Mouse (Mus musculus) left cerebral cortex, postnatal 25 days (tissue): ENCODE data around the gene Mark3. TPM values are rescaled to one million over a fixed set of nuclear protein-coding genes. Genes with fewer than 3 reads are reported as not detected.

Source experiments
- DNase-seq, 2 experiments: peaks; one replicate each; pipeline ENCODE4 v3.0.0; 2022; ENCODE audit warnings: low spot score in 2 of 2, mixed read lengths in 1 of 2
- intact Hi-C: fragments of 180-260 bp; cut with DNase I; formaldehyde crosslinking; loops from one replicate; pipeline ENCODE4 v1.15.1; 2025
- total RNA-seq, 2 experiments: library from RNA; stranded (reverse); gene quantifications; 2 replicates each; pipeline ENCODE4 v1.2.3; 2021

Mark3 gene
- total RNA-seq, 2 experiments from 2014 or later = 107 to 109 TPM

DNA sequence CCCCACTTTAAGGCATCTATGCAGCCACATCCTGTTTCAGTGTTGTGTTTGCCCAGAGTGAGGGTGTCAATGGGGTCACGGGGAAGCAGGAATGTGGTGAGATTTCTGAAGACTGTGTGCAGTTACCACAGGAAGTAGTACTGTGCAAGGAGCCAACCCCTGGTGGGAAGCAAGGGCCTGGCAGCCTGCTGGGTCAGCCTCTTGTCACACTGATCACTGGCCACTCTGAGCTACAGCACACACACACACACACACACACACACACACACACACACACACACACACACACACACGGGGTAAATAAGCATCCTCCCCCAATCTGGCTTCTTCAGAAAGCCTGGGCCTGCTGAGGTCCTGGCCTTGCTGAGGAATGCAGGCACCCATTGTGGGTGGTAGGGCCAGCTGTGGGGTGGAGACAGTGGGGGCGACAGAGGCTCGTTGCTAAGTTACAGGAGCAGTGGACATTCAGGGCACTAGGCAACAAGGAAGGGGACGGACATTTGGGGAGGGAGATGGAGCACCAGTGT lies 117.1 kb downstream of the Mark3 start:
- no peak for DNase-seq
- intact Hi-C loops = no loop called here

DNA sequence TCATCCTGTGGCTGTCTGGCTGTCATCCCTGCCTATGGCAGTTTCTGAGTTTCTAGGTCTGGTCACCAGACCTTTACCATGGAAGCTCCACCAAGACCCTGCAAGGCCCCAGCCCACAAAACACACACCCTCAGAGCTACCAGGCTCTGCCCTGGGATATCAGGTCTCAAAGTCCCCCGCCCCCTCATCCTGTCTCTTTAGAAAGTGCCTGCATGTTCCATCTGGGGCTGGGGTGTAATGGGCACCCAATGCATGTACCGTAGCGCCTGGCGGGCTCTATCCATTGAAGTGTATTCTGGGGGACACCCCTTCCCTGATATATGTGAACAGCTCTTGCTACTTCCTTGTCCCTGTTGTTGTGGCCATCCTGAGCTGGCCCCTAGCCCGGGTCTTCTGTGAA lies 118.6 kb downstream of the Mark3 start:
- intact Hi-C loops = no loop called here
- no peak for DNase-seq

DNA sequence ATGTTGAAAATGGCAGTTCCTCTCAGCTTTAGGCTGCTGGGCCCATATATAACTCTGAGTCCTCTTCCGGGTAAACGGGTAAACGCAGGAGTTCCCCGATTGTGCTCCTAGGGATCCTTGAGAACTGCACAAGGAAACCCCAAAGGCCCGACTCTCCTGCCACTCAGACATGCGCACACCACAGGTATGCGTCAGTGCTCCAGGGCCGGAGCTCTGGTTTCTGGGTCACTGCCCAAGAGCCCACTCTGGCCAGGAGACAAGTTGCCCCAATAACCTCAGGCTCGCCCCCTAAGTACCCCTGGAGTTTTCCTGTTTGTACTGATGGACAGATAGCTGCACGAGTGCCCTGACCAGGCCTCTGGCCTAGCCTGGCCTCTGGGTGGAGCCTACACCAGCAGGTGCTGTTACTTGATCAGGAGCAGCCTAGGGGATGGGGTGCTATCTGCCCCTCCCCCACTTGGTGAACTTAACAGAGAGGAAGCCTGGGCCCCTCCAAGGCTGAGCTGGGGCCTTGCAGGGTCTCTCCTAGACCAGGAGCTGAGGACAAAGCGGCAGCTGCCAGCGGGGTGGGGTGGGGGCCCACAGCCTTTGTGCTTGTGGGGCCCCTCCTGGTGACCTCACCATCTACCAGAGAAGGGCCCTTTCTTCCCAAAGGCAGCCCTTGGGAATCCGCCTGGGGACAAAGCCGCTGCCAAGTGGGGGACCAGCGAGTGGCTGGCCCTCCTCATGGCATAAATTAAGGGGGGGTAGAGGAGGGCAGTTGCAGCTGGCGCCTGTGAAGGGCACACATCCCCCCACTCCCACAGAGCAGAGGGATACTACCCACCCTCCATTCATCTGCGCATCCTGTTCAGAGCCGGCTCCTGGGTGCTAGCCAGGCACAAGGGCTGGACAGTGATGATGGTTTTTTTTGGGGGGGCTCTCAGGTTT lies 119.3 kb downstream of the Mark3 start:
- peak; percentile 64 to 80 for DNase-seq
- intact Hi-C loops = no loop called here

DNA sequence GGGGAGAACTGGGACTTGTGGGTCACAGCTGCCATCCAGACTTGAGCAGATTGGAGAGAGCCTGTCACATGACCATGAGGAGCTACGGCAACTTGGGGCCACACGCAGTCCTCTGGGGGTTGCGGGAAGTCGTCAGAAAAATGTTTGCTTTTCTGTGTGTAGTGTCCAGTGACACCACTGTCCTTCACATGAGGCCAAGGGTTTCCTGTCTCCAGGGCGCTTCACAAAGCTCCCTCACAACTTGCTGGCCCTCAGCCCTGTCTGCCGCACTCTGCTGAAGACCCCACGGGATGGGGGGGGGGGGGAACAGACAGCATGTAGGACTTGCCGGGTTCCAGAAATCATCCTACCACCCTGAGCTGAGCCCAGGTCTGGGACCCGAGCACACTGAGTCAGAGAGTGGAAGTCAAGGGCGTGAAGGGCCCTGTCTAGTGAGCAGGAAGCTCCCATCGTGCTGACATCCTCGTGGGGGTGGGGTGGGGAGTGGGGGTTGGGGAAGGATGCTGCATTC lies 120.0 kb downstream of the Mark3 start:
- no peak for DNase-seq
- intact Hi-C loops = no loop called here

DNA sequence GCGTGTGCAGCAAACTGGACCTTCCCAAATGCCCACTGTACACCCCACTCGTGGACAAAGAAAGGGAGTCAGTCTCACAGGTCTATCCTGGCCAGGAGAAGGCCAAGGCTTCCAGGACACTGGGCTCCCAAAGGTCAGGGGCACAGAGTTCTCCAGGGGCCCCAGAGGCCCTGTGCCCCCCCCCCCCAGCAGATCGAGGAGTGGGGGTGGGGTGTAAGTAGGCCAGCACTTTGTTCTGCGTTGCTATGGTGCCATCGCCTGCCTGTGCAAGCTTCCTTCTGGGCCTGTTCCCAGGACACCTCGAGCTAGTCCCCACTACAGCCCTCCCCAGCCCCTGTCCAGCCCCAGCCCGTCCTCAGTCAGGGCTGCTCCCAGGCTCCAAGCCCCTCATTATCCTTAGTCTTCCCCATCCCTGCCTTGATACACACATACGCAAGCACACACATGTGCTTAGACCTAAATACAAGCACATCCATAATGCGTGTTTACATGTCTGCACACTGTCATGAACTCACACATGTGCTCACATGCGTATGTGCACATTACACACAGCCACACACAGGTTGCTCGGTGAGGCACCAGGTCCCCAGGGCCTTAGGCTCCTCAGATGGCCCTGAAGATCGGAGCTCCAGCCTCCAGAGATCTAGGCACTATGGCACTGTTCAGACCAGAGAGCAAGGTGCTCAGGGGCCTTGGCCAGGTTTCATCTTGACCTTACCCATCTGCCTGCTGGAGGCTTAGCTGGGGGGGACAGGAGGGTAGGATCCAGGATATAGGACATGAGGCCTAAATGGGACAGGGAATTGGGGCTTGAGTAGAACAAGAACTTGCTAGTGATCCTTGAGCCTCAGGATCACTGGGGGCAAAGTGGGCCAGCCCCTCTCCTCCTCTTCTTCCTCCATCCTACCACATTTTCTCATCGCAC lies 120.8 kb downstream of the Mark3 start:
- intact Hi-C loops = no loop called here
- peak in 1 of 2 experiments; percentile 67 for DNase-seq

DNA sequence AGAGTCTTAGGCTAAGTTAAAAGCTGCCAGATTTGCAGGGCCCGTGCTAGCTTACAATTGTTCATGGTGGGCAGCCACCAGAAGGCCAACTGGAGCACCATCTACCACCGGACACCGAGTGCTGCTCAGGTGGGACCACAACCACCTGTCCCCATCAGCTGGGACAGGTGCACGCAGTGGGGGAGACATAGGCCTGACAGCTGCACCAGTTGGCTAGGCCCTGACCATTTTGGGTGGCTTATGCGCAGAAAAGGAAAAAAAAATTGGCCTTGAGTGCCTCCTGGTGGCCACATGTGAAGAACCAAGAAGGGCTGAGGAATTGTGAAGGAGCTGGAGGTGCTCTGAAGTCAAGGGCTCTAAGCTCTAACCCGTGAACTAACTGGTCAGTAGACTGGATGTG lies 121.9 kb downstream of the Mark3 start:
- DNase-seq = peak; percentile 74 to 86
- intact Hi-C loops = loop anchor here (1.0 to 2.0 kb wide), 2 partner anchors 28 to 43 kb away; no protein-coding TSS in a partner anchor

DNA sequence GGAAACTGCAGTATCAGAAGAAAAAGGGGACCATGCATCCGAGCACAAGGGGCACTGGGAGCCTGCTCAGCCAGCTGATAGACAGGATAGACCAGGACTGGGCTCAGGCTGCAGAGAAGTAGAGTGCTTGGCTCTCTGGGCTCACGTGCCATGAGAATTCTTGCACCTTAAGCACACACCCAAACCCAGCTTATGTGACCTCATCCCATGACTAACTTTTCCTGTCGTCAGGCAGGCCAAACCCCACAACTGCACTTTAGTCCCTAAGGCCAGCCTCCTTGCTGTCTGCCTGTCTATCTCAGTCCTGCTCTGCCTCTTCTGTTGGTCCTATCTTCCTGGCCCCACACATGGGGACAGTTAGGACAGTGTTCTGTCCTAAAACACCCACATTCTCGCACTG lies 123.4 kb downstream of the Mark3 start:
- intact Hi-C loops = loop anchor here (2.0 kb wide), 1 partner anchor 45 kb away; no protein-coding TSS in a partner anchor
- no peak for DNase-seq

DNA sequence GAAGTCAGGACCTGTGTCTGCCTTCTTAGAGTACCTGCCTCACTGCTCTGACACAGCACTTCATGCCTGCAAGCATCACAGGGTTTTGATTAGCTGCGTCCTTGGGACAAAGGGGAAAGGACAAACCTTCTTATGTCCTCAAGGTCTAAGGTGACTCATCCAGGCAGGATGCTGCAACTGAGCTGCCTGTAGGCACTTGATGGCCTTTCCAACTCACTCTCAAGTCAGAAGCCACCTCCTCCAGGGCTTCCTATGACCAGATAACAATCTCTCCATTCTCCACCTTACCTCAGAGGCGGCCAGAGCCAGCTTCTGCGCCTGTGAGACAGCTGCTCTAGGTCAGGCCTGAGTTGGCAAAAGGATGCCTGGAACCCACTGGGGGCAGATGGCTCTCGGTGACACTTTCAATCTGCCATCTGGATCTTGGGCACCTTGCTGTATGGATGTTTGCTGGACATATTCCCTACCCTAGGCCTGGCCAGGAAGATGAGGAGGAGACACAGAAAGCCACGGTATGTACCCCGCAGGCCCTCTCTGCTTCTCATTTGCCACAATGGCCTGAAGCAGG lies 124.1 kb downstream of the Mark3 start:
- intact Hi-C loops = no loop called here
- no peak for DNase-seq

DNA sequence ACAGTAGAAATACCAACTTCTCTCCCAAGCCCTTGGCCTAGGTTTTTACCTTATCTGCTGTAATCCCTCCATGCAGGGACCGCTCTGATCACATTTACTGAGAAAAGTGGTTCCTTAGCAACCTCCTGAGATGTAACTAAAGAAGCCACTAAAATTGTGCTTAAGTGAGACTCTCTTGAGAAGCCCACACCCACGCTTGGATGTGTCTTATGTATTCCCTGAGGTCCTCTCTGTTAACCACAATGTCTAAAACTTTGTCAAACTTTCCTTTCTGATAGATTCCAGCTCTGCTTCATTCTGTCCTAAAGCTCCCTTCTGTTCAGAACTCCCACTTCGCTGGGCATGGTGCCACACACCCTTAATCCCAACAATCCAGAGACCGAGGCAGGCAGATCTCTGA lies 125.2 kb downstream of the Mark3 start:
- intact Hi-C loops = no loop called here
- peak in 1 of 2 experiments; percentile 91 for DNase-seq

DNA sequence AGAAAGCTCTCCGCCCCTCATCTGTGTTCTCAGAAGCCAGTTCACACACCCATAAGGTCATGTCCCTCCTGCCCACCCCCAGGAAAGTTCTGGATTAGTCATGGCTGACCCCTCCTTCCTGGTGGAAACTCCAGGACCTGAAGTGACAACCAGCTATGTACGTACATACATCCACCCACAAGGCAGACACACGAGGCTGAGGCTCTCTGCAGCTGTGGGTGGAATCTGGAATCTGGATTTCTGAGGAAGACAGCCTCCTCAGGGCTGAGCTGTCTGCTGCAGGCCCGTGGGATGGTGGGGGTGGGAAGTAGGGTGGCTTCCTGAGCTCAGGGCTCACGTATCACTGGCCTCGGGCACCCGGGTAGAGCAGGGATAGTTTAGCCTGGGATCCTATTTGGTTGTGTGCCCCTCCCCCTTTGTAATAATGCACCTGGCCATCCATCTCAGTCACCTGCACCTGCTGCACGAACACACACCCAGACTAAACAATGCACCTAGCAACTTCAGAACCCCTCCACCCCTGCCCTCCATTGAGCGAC lies 126.7 kb downstream of the Mark3 start:
- peak in 1 of 2 experiments; percentile 90 for DNase-seq
- intact Hi-C loops = no loop called here

DNA sequence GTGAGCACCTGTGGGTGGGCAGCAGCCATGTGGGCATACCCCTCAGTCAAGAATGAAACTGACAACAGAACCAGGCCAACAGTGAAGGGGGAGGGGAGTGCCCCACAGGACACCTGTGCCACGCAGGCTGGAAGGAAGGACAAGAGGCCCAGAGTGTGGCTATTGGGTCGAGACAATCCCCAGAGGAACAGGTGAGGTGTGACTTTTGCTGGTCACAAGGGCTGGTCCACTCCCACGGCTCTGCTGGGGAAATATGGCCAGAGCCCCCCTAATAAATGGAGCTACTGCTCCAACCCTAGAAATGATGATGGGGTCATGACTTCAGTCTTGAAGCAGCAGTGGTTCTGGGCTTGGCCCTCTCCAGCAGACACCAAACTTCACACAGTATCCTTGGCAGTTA lies 129.0 kb downstream of the Mark3 start:
- intact Hi-C loops = no loop called here
- DNase-seq = no peak

DNA sequence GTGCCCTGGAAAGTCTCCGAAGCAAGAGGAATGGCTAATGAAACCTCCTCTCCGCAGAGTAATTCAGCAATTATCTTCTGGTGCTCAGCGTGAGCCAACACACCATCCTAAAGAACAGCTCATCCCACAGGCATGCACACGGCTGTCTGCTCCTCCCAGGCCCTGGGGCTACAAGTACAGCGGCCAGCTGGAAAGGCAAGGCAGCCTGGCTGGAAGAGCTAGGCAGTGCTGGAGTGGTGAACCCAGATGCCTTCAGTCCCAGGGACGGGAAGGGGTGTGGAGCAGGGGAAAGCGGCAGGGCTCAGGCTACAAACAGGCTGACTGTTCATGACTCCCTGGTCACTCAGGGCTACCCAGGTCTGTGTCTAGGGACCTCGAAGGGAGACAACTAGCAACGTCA lies 130.3 kb downstream of the Mark3 start:
- intact Hi-C loops = no loop called here
- no peak for DNase-seq

DNA sequence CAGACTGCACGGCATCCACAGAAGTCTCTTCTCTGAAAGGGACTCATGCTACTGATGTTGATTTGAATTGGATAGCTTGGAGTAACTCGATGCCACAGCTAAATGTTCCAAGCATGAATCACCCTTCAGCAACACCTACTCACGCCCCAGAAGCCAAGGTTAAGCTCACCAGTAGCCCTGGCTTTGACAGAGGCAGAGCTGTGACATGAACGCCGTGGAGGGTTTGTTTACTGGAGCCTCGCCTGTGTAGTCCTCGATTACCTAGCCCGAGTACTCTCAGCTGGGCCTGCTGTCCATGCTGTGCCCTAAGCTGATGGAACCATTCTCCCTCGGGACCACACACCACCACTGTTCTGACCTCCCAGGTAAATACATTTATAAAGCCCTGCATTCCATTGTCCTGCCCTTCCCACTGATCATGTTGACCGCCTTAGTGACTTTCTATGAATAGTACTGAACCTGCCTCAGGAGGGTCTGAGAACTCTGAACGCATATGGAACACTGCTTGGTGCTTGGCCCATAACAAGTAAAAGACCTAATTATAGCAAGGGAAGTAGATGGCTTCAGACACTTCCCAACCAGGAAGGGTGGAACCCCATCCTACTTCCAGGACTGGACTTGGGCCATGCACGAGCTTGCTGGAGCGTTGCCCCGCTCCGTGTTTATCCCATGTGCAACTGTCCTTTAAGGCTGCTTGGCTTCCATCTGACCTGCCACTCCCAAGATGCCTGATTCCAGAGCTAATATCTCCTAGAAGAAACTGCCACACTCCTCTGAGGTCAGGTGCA lies 131.1 kb downstream of the Mark3 start:
- DNase-seq = no peak
- intact Hi-C loops = no loop called here

Other genes starting within 250 kb of the Mark3 start
- 100 to 1,000 TPM; 133 TPM for gene Cdc42bpb, start 196.8 kb upstream of the Mark3 start, total RNA-seq
- 1 to 10 TPM; 1.5 to 2.5 TPM for gene Lbhd2, start 167.7 kb upstream of the Mark3 start, total RNA-seq
- 1 to 10 TPM in 1 of 2 experiments, under 1 TPM in 1; 0.85 to 1.3 TPM for gene Exoc3l4, start 157.5 kb upstream of the Mark3 start, total RNA-seq
- under 1 TPM; 0.53 to 0.66 TPM for gene Tnfaip2, start 132.1 kb upstream of the Mark3 start, total RNA-seq
- 1 to 10 TPM; 3.2 to 4.5 TPM for gene Gm266, start 88.7 kb upstream of the Mark3 start, total RNA-seq
- gene Eif5, start 36.5 kb upstream of the Mark3 start, total RNA-seq = 100 to 1,000 TPM; 243 to 251 TPM
- 1,000 to 10,000 TPM; 1,727 to 1,729 TPM for gene Ckb, start 97.8 kb downstream of the Mark3 start, total RNA-seq
- gene Trmt61a, start 103.6 kb downstream of the Mark3 start, total RNA-seq = 10 to 100 TPM; 17.1 to 17.4 TPM
- gene Bag5, start 138.7 kb downstream of the Mark3 start, total RNA-seq = 10 to 100 TPM; 53.9 to 56.9 TPM
- 10 to 100 TPM; 37.0 to 40.0 TPM for gene Apopt1, start 138.7 kb downstream of the Mark3 start, total RNA-seq
- gene Klc1, start 184.3 kb downstream of the Mark3 start, total RNA-seq = 100 to 1,000 TPM; 764 to 822 TPM
- 1 to 10 TPM; 3.3 to 4.2 TPM for gene Xrcc3, start 239.3 kb downstream of the Mark3 start, total RNA-seq
- gene Zfyve21, start 239.6 kb downstream of the Mark3 start, total RNA-seq = 10 to 100 TPM; 20.7 to 21.1 TPM